Mouse (Mus musculus): ENCODE data around the gene Azin2.

Gene Azin2

DNA sequence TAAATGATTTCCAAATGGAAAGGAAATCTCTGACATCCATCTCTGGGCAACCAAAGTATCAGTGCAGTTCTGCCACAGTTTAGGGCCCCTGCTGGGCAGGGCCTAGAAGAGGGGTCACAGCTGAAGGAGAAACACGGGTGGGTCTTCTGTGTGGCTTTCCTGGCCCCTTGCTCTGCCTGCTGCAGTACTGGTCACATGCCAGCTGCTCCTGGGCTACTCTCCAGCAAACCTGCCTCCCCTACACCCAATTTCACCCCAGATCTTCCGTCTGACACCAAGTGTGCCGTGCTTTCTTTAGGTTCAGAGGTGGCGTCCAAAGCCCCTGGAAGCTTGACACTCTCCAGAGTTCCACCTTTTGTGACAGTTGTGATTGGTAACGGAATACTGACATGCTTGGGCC, 26.6 kb downstream of the Azin2 start:
- DNase-seq (ENCODE audit: low read depth, low spot score): no peak

DNA sequence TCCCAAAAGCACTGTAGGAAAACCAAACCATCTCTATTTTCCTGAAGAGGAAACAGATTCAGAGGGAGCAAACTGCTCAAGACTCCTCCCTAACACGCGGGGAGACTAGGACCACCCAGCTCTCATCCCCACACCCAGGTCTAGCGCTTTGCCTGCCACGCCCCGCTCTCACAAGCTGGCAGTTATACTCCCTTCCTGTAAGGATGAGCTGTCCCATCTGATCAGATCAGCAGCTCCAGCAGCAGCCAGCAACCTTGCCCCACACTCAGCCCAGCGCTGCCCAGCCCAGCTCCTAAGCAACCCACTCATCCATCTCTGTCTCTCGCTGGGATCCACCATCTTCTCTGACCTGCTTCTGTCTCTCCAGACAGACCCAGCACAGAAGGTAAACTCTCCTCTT, 29.5 kb downstream of the Azin2 start:
- DNase-seq (ENCODE audit: low read depth, low spot score): no peak

DNA sequence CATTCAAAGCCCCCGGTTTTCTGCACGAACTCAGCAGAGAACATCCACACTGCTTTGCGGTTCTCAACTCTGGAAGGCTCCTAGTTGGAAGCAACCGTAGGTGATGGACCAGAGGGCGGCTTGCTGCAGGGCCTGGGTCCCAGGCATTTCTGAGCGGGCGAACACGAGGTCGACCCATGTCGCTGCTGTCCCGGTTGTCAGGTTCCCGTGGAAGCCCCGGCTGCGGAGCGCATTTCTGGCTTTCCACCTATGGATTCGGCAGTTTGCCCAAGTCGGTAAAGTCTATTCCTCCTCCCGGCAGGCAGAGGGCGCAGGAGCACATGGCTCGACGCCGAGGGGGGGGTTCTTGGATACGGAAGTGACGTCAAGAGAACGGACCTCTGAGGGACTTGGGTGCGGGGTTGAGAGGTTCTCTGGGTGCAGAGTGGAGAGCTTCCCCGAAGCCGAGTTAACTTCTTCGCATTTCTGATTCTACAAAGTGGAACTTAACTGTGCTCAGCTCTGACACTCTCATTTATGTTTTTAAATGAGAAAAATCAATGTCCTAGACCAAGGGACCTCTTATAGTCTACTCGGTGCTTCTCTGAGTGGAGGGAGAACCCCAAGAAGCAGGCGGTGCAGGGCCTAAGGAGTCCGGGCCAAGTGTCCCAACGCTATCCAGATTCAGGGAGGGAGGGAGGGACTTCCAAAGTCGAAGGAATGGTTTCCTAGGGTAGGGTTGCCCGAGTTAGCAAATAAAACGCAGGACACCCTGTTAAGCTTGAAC, 37.2 kb downstream of the Azin2 start:
- DNase-seq (ENCODE audit: low read depth, low spot score): peak; percentile 35

DNA sequence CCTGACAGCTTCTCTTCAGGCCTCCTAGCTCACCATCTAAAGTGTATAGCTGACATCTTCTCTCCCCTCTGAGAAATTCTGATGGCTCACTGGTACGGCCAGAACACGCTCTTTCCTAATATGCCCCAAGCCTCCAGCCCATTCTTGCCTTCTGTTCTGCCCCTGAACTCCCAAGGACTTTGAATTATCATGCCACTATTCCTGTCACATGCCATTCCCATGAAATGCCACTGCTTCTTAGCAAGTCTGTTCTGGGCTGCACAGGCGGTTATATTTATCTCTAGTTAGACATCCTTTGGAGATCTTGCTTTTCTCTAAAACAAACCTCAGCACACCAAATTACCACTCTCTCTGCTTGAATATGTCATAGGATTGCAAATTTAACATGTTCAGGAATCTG, 38.6 kb downstream of the Azin2 start:
- no peak for DNase-seq (ENCODE audit: low read depth, low spot score)

DNA sequence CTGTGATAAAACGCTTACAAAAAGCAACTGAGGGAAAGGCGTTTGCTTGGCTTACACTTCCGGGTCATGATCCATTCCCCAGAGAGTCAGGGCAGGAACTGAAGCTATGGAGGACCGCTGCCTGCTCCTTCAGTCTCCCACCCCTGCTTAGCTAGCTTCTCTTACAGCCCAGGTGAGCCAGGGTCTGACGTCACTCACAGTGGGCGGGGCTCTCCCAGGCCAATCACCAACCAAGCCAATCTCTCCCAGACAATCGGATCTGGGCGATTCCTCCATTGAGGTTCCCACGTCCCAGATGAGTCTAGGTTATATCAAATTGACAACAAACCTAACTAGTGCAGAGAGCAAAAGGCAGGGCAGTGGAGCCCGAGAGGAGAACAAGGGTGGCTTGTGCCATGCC, 43.1 kb downstream of the Azin2 start:
- DNase-seq (ENCODE audit: low read depth, low spot score): no peak

DNA sequence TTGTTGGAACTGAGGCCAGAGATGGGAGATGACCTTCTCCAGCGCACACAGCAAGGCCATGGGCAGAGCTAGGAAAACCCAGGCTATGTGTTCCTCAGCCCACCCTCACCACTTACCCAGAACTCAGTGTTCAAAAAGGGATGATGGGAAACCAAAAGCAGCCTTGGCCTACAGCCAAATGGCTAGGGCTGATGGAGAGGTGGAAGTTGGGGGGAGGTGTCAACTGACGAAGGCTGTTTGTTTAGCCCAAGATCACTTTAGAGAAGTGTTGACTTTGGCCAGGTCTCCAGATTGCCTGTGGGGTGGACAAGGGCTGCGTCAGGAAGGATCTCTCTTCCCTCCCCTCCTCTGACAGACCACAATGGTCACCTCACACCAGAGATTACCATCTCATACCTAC, 44.1 kb downstream of the Azin2 start:
- DNase-seq (ENCODE audit: low read depth, low spot score): no peak

DNA sequence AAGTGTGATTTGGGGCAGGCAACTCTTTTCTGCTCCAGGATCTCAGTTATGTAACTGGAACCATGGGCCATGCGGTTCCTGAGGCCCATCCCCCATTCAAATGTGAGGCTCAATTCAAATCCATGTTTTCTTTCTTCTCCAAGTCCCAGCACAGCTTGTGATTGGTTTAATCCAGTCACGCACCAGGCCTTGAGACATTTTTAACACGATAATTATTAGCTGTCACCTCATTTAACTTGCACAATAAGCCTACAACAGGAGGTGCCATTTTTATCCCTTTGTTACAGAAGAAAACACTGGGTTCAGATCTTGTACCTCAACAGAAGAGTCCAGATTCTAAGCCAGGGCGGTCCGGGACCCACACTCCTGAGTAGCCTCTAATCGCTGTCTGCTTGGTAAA, 44.5 kb downstream of the Azin2 start:
- no peak for DNase-seq (ENCODE audit: low read depth, low spot score)

DNA sequence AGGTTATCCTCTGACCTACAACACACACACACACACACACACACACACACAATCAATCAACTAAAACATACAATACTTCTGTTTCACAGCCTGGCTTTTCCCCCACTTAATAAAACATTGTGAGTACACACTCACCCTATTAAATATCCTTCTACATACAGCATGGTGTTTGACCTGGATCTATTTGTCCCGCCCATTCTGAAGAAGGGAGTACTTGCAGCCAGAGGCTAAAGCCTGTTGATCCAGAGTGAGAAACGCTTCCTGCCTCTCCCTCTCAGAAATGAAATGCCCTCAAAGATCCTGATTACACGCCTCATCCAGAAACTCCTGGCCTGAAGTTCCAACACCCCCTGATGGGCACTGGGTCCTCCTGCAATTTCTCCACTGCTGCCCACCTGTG, 45.1 kb downstream of the Azin2 start:
- no peak for DNase-seq (ENCODE audit: low read depth, low spot score)

DNA sequence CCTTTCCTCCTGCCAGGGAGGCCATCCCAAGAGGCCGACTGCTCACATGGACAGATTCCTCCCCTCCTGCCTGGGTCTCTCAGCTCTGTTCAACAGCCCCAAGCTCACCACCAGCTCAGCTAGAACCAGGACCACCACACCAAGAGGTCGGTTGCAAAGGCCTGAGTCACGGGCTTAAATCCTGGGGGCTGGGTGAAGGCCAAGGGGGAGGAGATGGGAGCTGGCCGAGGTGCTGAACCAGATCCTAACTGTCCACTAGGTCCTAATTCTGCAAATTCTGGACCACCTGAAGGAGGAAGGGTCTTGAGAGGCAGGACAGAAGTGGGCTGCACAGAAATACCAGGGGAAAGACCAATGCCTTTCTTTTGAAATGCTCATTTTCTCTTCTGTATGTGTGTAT, 48.4 kb downstream of the Azin2 start:
- peak; percentile 59 for DNase-seq (ENCODE audit: low read depth, low spot score)

DNA sequence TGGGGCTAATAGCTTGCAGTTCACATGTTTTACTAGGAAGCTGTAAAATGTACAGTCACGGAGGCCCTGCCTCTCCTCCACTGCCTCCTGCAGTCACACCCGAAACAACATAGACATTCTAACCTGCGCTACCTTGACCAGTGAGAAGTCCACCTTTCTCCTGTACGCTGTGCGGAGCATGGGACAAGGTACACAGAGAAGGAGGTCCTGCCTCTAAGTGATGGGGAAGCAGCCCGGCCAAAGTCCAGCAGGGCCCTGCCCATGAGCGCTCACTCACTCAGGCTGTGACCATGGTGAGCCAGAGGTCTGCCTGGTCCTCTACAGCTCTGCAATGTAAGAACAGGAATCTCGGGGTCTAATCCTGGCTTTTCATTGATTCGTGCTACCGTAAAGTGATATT, 50.2 kb downstream of the Azin2 start:
- DNase-seq (ENCODE audit: low read depth, low spot score): no peak

DNA sequence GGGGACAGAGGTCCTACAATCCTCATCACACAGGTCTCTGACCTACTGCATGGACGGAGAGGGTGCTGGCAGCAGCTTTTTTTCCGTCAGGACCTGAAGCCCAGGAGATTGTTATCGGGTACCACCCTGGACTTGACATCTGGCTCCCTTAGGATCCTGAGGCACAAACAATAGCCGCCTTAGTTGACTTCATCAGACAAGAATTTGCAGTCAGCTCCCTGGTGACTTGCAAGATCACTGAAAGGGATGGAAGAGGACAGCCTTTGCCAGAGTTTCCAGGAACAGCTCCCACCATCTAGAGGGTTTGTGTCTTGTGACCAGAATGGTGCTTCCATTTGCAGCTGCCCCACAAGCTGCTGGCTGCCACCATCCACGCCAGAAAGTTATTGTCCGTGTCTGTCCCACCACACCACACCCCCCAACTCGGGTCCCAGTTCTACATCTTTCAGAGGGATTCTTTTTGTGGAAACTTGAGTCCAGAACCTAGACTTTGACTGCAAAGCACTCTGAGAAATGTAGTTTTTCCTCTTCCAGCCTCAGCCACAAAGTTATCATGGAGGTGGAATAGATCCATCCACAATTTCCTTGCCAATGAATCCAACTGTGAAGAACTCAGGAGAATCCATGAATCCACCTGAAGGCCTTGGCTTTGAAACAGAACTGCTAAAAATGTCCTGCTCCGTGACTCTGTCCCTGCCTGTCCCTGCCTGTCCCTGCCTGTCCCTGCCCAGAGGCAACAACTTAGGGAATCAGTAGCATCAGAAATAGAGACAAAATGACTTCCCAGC, 51.8 kb downstream of the Azin2 start:
- peak; percentile 50 for DNase-seq (ENCODE audit: low read depth, low spot score)

DNA sequence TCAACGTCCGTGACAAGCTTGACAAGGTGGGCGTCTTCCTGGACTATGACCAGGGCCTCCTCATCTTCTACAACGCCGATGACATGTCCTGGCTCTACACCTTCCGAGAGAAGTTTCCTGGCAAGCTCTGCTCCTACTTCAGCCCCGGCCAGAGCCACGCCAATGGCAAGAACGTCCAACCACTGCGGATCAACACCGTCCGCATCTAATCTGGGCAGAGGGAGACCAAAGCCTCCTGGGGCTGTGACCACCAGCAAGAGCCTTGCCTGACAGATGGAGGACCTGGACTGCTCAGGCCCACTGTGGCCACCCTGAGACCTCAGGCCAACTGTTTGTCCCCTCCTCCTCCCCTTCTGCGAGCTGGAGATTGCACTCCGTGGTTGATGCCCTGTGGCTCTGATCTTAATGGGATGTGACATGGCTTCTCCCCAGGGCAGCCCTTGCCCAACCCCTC, 52.8 kb downstream of the Azin2 start:
- no peak for DNase-seq (ENCODE audit: low read depth, low spot score)

DNA sequence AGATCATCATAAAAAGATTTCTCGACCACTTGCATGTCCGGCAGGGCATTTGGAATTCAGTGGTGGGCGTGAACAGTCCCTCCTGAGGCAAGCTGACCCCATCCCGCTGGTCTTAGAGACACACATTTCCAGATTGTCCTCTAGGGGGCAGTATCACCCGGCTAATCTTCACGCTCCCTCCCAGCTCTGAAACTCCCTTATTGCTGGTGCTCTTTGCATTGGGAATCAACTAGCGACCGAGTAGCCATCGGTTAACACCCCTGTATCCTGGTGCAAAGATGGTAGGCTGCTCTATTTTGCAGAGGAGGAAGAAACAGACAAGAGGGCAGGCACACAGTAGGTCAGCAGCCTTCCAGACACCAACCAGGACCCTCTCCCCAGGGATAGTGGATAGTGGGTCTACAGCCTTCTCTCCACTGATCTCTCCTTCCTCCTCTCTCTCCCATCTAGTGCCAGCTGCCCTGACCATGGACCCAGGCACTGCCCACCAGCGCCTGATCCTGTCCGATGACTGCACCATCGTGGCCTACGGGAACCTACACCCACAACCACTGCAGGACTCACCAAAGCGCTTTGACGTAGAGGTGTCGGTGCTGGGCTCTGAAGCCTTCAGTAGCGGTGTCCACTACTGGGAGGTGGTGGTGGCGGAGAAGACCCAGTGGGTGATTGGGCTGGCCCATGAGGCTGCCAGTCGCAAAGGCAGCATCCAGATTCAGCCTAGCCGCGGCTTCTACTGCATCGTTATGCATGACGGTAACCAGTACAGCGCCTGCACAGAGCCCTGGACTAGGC, 53.5 kb downstream of the Azin2 start:
- peak; percentile 75 for DNase-seq (ENCODE audit: low read depth, low spot score)

DNA sequence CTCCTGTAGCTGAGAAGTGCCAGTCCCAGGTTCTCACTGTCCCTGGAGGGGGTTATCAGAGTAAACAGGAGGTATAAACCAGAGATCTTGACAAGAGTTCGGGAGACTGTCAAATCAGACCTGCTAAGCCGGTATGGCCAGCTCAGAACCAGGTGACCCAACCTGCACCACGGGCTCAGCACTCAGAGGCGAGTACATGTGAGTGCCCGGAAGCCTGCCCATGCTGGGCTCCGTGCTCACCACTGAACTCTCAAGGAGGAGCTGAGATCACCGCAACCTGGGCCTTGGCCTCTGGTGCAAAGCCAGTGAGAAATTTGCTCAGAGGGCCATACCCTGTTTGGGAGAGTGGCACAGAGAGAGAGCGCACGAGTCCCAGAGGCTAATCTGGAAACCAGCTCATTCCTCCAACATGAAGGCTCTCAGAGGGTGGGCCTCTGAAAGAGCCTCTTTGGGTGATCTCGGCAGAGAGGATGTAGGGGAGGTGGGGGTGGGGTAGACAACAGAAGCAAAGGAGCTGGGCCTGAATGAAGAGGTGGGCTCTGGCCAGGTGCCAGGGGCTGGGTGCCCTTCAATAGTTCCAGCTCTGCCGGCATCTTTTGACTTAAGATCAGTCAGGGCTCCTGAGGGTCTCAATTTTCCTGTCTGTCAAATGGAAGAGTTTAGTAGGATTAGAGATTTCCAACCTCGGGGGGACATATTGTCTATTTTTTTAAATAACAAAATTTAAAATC, 54.8 kb downstream of the Azin2 start:
- no peak for DNase-seq (ENCODE audit: low read depth, low spot score)

DNA sequence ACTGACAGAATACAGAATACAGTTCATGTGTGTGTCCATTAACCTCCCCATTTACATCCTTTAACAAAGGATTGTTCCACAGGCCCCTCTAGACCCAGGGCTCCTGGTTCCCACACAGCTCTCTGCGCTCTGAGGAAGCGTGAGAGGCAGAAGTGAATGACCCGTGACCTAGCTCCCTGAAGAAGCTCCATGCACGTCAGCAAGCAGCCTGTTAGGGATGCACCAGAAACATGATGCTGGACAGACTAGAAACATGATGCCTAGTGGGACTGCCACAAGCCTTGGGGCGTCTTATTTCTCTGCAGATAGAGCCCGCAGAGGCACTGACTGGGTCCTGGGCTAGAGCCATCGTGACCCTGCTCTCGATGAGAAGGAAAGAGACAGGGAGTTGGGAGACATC, 55.5 kb downstream of the Azin2 start:
- DNase-seq (ENCODE audit: low read depth, low spot score): no peak

DNA sequence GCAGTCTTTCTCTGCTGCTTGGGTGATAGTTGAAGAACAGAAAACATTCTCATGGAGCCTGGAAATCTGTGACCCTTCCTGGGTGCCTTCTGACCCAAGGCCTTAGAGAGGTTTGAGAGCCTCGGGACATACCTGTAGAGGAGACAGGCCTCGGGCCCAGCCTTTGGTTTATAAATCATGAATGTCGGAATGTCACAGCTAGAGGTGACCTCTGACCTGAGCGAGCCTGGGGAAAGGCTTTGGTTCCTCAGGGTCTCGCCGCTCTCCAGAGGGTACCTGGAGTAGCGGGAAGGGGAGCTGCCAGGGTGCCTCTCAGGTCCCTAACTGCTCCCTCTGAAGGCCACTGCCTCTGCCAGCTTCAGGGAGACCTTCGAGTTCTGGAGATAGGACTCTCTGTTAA, 57.0 kb downstream of the Azin2 start:
- DNase-seq (ENCODE audit: low read depth, low spot score): no peak

DNA sequence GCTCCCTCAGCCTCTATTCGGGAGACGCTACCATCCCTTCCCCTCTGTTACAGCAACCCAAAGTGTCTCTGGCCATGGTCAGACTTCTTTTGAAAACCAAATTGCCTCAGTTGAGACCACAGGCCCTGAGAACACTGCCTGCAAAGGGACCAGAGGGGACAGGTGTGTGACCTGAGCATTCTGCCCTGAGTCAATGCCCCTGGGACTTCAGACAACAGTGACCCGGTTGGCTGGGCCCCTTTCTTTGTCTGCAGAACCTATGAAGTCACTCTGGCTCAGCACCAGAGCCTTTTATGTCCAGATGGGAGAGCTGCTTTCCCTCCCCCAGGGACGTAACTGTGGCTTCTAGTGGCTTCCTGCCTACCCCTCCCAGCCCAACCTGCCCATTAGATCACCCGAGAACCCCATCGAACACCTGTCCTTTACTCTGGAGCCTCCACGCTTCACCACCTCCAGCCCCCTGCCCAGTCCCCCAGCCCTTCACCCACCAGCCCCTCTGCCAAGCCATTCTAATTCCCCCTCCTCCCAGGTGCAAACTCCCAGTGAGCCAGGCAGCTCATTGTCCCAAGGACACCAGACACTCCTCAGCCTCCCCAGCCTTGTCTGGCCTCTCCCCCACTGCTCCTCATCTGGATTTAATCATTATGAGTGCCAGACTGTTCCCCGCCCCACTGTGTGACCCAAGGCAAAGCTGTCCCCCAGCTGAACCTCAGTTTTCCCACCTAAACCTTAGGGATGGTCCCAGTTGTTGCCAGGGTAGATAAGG, 58.0 kb downstream of the Azin2 start:
- no peak for DNase-seq (ENCODE audit: low read depth, low spot score)

DNA sequence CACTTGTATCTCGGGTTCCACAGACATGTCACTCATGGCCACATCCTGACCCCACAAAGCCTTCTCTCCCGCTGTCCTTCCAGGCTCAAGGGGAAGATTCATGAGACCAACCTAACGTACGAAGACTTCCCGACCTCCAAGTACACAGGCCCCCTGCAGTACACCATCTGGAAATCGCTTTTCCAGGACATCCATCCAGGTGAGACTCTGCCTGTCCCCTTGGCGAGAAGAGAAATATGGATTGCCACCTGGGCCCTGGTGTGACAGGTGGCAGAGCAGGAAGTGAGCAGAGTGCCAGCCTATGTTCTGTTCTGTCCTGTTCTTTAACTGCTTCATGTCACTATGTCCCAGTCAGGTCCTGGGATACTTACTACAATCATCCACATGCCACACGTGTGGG, 59.9 kb downstream of the Azin2 start:
- DNase-seq (ENCODE audit: low read depth, low spot score): no peak

DNA sequence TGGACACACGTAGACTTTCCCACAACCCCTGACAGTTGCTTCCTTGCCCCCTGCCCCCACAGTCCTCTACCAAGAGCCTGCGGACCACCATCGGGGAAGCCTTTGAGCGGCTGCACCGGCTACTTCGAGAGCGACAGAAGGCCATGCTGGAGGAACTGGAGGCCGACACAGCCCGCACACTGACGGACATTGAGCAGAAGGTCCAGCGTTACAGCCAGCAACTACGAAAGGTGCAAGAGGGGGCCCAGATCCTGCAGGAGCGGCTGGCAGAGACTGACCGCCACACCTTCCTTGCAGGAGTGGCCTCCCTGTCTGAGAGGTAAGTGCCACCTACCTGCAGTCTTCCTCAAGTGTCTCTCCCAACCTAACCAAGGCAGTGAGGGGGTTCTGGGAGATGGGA, 61.8 kb downstream of the Azin2 start:
- no peak for DNase-seq (ENCODE audit: low read depth, low spot score)

DNA sequence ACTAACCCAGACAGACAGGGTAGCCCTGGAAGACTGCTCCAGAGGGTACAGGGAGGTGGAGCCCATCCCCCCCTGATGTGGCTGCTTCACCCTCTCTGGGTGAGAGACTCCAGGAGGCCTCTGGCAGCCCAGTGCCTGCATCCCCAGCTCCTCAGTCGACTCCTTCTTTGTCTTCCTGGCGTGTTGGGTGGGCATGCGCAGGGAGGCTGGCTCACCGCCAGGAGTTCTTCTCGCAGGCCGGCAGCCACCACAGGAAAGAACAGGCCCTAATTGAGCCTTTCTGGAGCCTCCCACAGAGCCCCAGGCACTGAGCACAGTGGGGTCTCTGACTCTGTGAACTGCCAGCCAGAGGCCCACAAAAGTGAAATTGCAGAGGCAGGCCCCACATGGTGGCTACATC, 62.9 kb downstream of the Azin2 start:
- DNase-seq (ENCODE audit: low read depth, low spot score): no peak

DNA sequence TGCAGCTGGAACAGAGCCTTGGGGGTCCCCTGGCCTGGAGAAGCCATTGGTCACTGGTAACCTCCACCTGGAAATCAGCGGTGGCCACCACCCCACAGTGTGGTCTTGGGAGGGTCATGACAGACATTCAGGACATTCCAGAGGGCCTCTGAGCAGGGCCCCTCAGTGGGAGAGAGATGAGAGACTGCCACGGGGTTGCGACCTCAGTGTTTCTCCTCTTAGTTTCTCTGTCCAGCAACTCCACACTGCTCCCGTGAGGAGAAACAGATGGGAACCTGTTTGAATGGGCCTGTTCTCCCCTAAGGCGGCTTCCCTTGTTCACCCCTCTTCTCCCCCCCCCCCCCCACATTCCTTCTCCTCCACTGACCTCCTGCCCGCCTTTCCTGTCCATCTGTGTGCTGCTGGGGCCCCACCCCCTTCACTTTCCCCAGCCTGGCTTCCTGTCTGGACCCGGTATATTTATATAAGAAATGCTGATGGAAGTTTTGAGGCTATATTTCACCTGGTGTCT, 64.3 kb downstream of the Azin2 start:
- DNase-seq (ENCODE audit: low read depth, low spot score): no peak
